Comparison of ENCODE assay signal across 17 mouse cellular contexts in genomic region chr3:123391180-123391579, GRCm38 (mm10). TPM values are rescaled to one million over a fixed set of nuclear protein-coding genes. Genes with fewer than 3 reads are reported as not detected.
DNase-seq lines count a peak whose midpoint lies in the region; ATAC-seq and TF ChIP-seq lines count a peak whose summit lies in the region.
"Had no signal": no experiment of that assay in that cellular context is flagged by ENCODE, and none has a peak within 500 bp of the region (broad histone marks: within the 10 kb centered on the region; RNA-seq: fewer than 3 reads in every experiment).

No protein-coding gene starts in this region.

- no peak overlapping the region for H3K4me2 ChIP-seq in forebrain, postnatal 0 days (ENCODE audit: low read depth)
- H3K4me2 ChIP-seq in forebrain, embryonic 15.5 days (replicated peaks), result no peak overlapping the region
- H3K4me2 ChIP-seq: embryonic facial prominence, embryonic 12.5 days; forebrain, embryonic 13.5 days had no signal

- no peaks in the 10 kb centered on the region for H3K4me1 ChIP-seq in forebrain, postnatal 0 days (ENCODE audit: insufficient read depth)
- no peaks in the 10 kb centered on the region for H3K4me1 ChIP-seq in forebrain, embryonic 15.5 days
- H3K4me1 ChIP-seq in heart, adult 2 months (ENCODE audit: control insufficient read depth, insufficient read depth, low read length), result no peaks in the 10 kb centered on the region
- H3K4me1 ChIP-seq: embryonic facial prominence, embryonic 10.5 days; embryonic facial prominence, embryonic 12.5 days; forebrain, embryonic 13.5 days had no signal

- H3K27me3 ChIP-seq in forebrain, postnatal 0 days (ENCODE audit: insufficient read depth, low read length), result no peaks in the 10 kb centered on the region
- peaks cover 10% of the 10 kb centered on the region; the same call in 1 of the 2 replicates for H3K27me3 ChIP-seq in forebrain, embryonic 15.5 days
- H3K27me3 ChIP-seq in heart, adult 2 months (ENCODE audit: control insufficient read depth, insufficient read depth, low read length), result no peaks in the 10 kb centered on the region
- H3K27me3 ChIP-seq: embryonic facial prominence, embryonic 12.5 days had no signal

- no peak overlapping the region for H3K27ac ChIP-seq in forebrain, postnatal 0 days (ENCODE audit: low read depth, low read length)
- no peak overlapping the region for H3K27ac ChIP-seq in forebrain, embryonic 15.5 days (replicated peaks)
- no peak overlapping the region for H3K27ac ChIP-seq in heart, adult 2 months
- H3K27ac ChIP-seq: embryonic facial prominence, embryonic 10.5 days; embryonic facial prominence, embryonic 12.5 days; forebrain, embryonic 13.5 days had no signal

- no peaks in the 10 kb centered on the region for H3K36me3 ChIP-seq in forebrain, postnatal 0 days (ENCODE audit: insufficient read depth)
- no peaks in the 10 kb centered on the region for H3K36me3 ChIP-seq in forebrain, embryonic 15.5 days
- H3K36me3 ChIP-seq in heart, adult 2 months (ENCODE audit: control insufficient read depth, insufficient read depth, low read length), result no peaks in the 10 kb centered on the region
- H3K36me3 ChIP-seq: embryonic facial prominence, embryonic 10.5 days; embryonic facial prominence, embryonic 12.5 days had no signal

- no peak for TF ChIP-seq EP300 in heart, adult 2 months (IDR thresholded peaks at IDR 0.05; ENCODE audit: insufficient read depth, low read depth, low read length)

- WGBS in forebrain, postnatal 0 days, result 70% methylated on average over 4 of the region's 4 CpGs
- 79% methylated on average over 4 of the region's 4 CpGs for WGBS in forebrain, embryonic 15.5 days
- WGBS in heart, adult 2 months, result 69% methylated on average over 4 of the region's 4 CpGs

- peak; percentile 34; the same call in 1 of the 2 replicates for ATAC-seq in forebrain, postnatal 0 days
- ATAC-seq in forebrain, embryonic 15.5 days (replicated peaks), result no peak
- ATAC-seq: forebrain, embryonic 13.5 days; forebrain, embryonic 16.5 days had no signal

- TF ChIP-seq POLR2A in heart, adult 2 months (IDR thresholded peaks at IDR 0.05; ENCODE audit: insufficient read depth, low read depth, low read length), result no peak

- H3K4me3 ChIP-seq in forebrain, postnatal 0 days (ENCODE audit: low read depth, low read length), result no peak overlapping the region
- no peak overlapping the region for H3K4me3 ChIP-seq in forebrain, embryonic 15.5 days
- H3K4me3 ChIP-seq in heart, adult 2 months, result no peak overlapping the region
- H3K4me3 ChIP-seq: embryonic facial prominence, embryonic 10.5 days; embryonic facial prominence, embryonic 12.5 days; forebrain, embryonic 13.5 days had no signal

- H3K79me2 ChIP-seq in heart, adult 2 months (replicated peaks; ENCODE audit: control insufficient read depth, insufficient read depth, low read length), result no peaks in the 10 kb centered on the region

- no peaks in the 10 kb centered on the region for H3K9me3 ChIP-seq in forebrain, postnatal 0 days (ENCODE audit: low read length)
- H3K9me3 ChIP-seq in forebrain, embryonic 15.5 days, result no peaks in the 10 kb centered on the region
- H3K9me3 ChIP-seq: embryonic facial prominence, embryonic 10.5 days; embryonic facial prominence, embryonic 12.5 days; forebrain, embryonic 13.5 days had no signal

- intact Hi-C loops in heart, adult 2 months (cut with DNase I), result no loop called here

- TF ChIP-seq CTCF in forebrain, postnatal 0 days (IDR thresholded peaks at IDR 0.05; ENCODE audit: low read depth), result no peak
- TF ChIP-seq CTCF in heart, adult 2 months (IDR thresholded peaks at IDR 0.05), result no peak

- H3K9ac ChIP-seq in forebrain, postnatal 0 days, result no peak overlapping the region
- no peak overlapping the region for H3K9ac ChIP-seq in forebrain, embryonic 15.5 days (replicated peaks)
- H3K9ac ChIP-seq in heart, adult 2 months (ENCODE audit: low read depth, low read length), result no peak overlapping the region
- H3K9ac ChIP-seq: embryonic facial prominence, embryonic 12.5 days; forebrain, embryonic 13.5 days had no signal

- DNase-seq in forebrain, postnatal 0 days, result no peak
- peak; percentile 1 for DNase-seq in heart, adult 11 months
- DNase-seq in heart, adult 2 months, result no peak
- DNase-seq in brain, adult 2 months (ENCODE audit: low read depth, low spot score), result peak; percentile 20
- DNase-seq: adrenal gland, adult 2 months; adrenal gland, postnatal 10 days; adrenal gland, postnatal 25 days; cerebellum, adult 11-12 months; cerebellum, adult 2 months; cerebellum, adult 9-10 months; cerebellum, postnatal 10 days; cerebellum, postnatal 25 days had no signal

RNA-seq across cellular contexts. Expression of gene Mettl14, which starts 5.3 kb away (rescaled TPM):
- 6.1 and 8.7 TPM in 2 replicates for total RNA-seq in forebrain, postnatal 0 days (2014; rRNA removed)
- 9.6 and 14.9 TPM in 2 replicates for polyA plus RNA-seq in forebrain, postnatal 0 days (2015; fragmentation: Nextera tagmentation; extraction: Ambion mirVana)
- polyA plus RNA-seq in forebrain, embryonic 15.5 days (2015; fragmentation: Nextera tagmentation; extraction: Ambion mirVana), result 28.3 and 30.3 TPM in 2 replicates
- total RNA-seq in heart, adult 2 months (2021), result 10 to 100 TPM; 11.6 to 13.9 TPM
- polyA plus RNA-seq in heart, adult 2 months (2012; rRNA removed), result 5.4 and 7.6 TPM in 2 replicates

RNA-seq across cellular contexts. Expression of gene Prss12, which starts 55.5 kb away (rescaled TPM):
- 14.5 and 18.9 TPM in 2 replicates for total RNA-seq in forebrain, postnatal 0 days (2014; rRNA removed)
- polyA plus RNA-seq in forebrain, postnatal 0 days (2015; fragmentation: Nextera tagmentation; extraction: Ambion mirVana), result 14.9 and 17.7 TPM in 2 replicates
- 5.4 and 6.1 TPM in 2 replicates for polyA plus RNA-seq in forebrain, embryonic 15.5 days (2015; fragmentation: Nextera tagmentation; extraction: Ambion mirVana)
- total RNA-seq in heart, adult 2 months (2021), result under 1 TPM; 0.66 to 0.91 TPM
- 0.55 and 0.97 TPM in 2 replicates for polyA plus RNA-seq in heart, adult 2 months (2012; rRNA removed)

Comparison
In these comparisons a context has a peak if more than half of its experiments do, and no peak if none do; other contexts are left out.
1. DNase-seq: peak in heart, adult 11 months (single experiment) and brain, adult 2 months (single experiment); none in forebrain, postnatal 0 days (single experiment) and heart, adult 2 months (0 of 2).